Mouse (Mus musculus) CH12.LX (cell line): ENCODE results near the gene Slc25a21.

Experiments
- CHD1 ChIP-seq: IDR thresholded peaks from 2 replicates; pipeline ENCODE4 v1.6.1; 2012; ENCODE audit warnings: low read depth, low read length, improper control_type of control experiment, inconsistent platforms
- CHD2 ChIP-seq: IDR thresholded peaks from 2 replicates; pipeline ENCODE4 v1.6.1; 2011; ENCODE audit warnings: low read length, improper control_type of control experiment
- CTCF ChIP-seq, 2 experiments: IDR thresholded peaks in 1 of 2; conservative IDR thresholded peaks in 1 of 2; 2 replicates each; pipeline ENCODE4 v1.5.1; 2011 to 2012; ENCODE audit warnings: low read depth in 2 of 2, low read length in 2 of 2, improper control_type of control experiment in 1 of 2, inconsistent platforms in 1 of 2, mild to moderate bottlenecking in 1 of 2, moderate library complexity in 1 of 2
- E2F4 ChIP-seq: IDR thresholded peaks from 2 replicates; pipeline ENCODE4 v1.6.1; 2011; ENCODE audit warnings: low read depth, low read length, improper control_type of control experiment; ENCODE audit not compliant: insufficient replicate concordance
- ELF1 ChIP-seq: IDR thresholded peaks from 2 replicates; pipeline ENCODE4 v1.6.1; 2014; ENCODE audit warnings: low read depth, mild to moderate bottlenecking, inconsistent platforms, low read length, improper control_type of control experiment
- EP300 ChIP-seq: IDR thresholded peaks from 2 replicates; pipeline ENCODE4 v1.6.1; 2011; ENCODE audit warnings: low read length, improper control_type of control experiment
- HCFC1 ChIP-seq: IDR thresholded peaks from 2 replicates; pipeline ENCODE4 v1.6.1; 2012; ENCODE audit warnings: low read depth, mild to moderate bottlenecking, inconsistent platforms, low read length, improper control_type of control experiment
- IRF4 ChIP-seq: IDR thresholded peaks from 2 replicates; pipeline ENCODE4 v1.6.1; 2014; ENCODE audit warnings: low read depth, mild to moderate bottlenecking, inconsistent platforms, low read length, improper control_type of control experiment
- JUND ChIP-seq: conservative IDR thresholded peaks from 2 replicates; pipeline ENCODE4 v1.6.1; 2011; ENCODE audit warnings: low read depth, low read length, improper control_type of control experiment
- MAX ChIP-seq: IDR thresholded peaks from 2 replicates; pipeline ENCODE4 v1.6.1; 2011; ENCODE audit warnings: low read length, improper control_type of control experiment
- NELFE ChIP-seq: IDR thresholded peaks from 2 replicates; pipeline ENCODE4 v1.6.1; 2011; ENCODE audit warnings: low read depth, low read length, improper control_type of control experiment
- POLR2A ChIP-seq: IDR thresholded peaks from 2 replicates; pipeline ENCODE4 v1.6.1; 2011; ENCODE audit warnings: low read depth, mild to moderate bottlenecking, improper control_type of control experiment, low read length
- SIN3A ChIP-seq: IDR thresholded peaks from 2 replicates; pipeline ENCODE4 v1.6.1; 2012; ENCODE audit warnings: low read length, improper control_type of control experiment, inconsistent platforms
- USF1 ChIP-seq: IDR thresholded peaks from 2 replicates; pipeline ENCODE4 v1.6.1; 2014; ENCODE audit warnings: low read depth, mild to moderate bottlenecking, inconsistent platforms, low read length, improper control_type of control experiment

DNA sequence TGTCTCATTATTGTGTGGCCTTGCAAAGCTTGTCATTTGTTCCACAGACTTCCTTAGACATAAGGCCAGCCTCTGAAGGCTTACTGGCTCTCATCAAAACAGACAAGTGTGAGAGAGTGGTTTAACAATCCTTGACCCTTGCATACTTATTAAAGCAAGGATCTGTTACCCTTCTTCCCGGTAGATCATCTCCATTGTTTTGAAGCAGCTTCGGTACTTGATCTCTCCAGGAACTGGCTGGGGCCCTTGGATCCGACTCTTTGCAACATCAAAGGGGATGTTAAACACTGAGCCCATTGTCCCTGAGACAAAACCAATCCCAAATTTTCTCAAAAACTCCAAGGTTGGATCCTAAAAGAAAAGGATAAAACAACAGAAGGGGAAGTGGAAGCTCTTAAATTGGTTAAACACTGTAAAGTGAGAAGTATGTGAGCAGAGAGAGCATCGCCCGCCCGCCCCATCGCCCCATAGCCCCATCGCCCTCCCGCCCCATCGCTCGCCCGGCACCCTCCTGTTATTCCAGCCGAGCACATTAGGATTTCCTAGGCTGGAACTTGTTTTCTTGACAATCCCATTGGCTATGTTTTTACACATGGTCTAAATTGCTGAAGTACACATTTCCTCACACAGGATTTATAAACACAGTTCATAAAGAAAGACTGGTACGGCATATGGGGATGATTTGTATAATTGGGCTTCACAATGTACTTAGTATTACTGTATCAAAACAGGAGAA, 479.1 kb downstream of the Slc25a21 start:
- TF ChIP-seq E2F4: no peak
- TF ChIP-seq POLR2A: no peak
- TF ChIP-seq HCFC1: no peak
- no peak for TF ChIP-seq IRF4
- TF ChIP-seq USF1: no peak
- no peak for TF ChIP-seq EP300
- no peak for TF ChIP-seq JUND
- no peak for TF ChIP-seq ELF1
- no peak for TF ChIP-seq NELFE
- TF ChIP-seq CHD2: no peak
- TF ChIP-seq CHD1: no peak
- TF ChIP-seq CTCF (conservative IDR thresholded peaks at IDR 0.05 in 1 of 2, IDR thresholded peaks at IDR 0.05 in 1 of 2; ENCODE audit: low read depth in 2 of 2, low read length in 2 of 2): no peak
- no peak for TF ChIP-seq MAX
- no peak for TF ChIP-seq SIN3A
